Mouse (Mus musculus) heart, postnatal 0 days (tissue): ENCODE results near the gene Card14. TPM values are rescaled to one million over a fixed set of nuclear protein-coding genes. Genes with fewer than 3 reads are reported as not detected.
A peak's percentile ranks its signal among the peaks of the same experiment; 100 is the strongest.

Experiments
- ATAC-seq: fragments of 200-750 bp; cut with Nextera tagmentation; 2 replicates; pipeline ENCODE4 v1.8.0; 2017; ENCODE audit warnings: low read depth, moderate number of reproducible peaks, moderate library complexity; ENCODE audit not compliant: insufficient read depth
- DNase-seq: peaks from one replicate; pipeline ENCODE4 v3.0.0-alpha.2; 2016; ENCODE audit warnings: low spot score
- H3K27ac ChIP-seq: fragments of 300-500 bp; sonication (generic); 2 replicates; pipeline ENCODE4 v1.5.1; 2014; ENCODE audit warnings: low read depth, mild to moderate bottlenecking
- H3K27me3 ChIP-seq: fragments of 300-500 bp; sonication (generic); 2 replicates; pipeline ENCODE4 v1.6.1; 2014; ENCODE audit warnings: low read length, mixed read lengths; ENCODE audit not compliant: control insufficient read depth, insufficient read depth
- H3K36me3 ChIP-seq: fragments of 300-500 bp; sonication (generic); replicated peaks from 2 replicates; pipeline ENCODE4 v1.6.1; 2014; ENCODE audit warnings: low read length, mixed read lengths; ENCODE audit not compliant: control insufficient read depth, insufficient read depth
- H3K4me1 ChIP-seq: fragments of 300-500 bp; sonication (generic); 2 replicates; pipeline ENCODE4 v1.6.1; 2014; ENCODE audit warnings: antibody characterized with exemption; ENCODE audit not compliant: control insufficient read depth, insufficient read depth
- H3K4me2 ChIP-seq: fragments of 300-500 bp; sonication (generic); 2 replicates; pipeline ENCODE4 v1.6.1; 2014; ENCODE audit warnings: low read depth, mild to moderate bottlenecking, low read length, moderate library complexity
- H3K4me3 ChIP-seq: fragments of 300-500 bp; sonication (generic); 2 replicates; pipeline ENCODE4 v1.5.1; 2014; ENCODE audit warnings: low read depth, low read length
- H3K9ac ChIP-seq: fragments of 300-500 bp; sonication (generic); replicated peaks from 2 replicates; pipeline ENCODE4 v1.6.1; 2014; ENCODE audit warnings: low read depth, low read length, mixed read lengths
- H3K9me3 ChIP-seq: fragments of 300-500 bp; sonication (generic); replicated peaks from 2 replicates; pipeline ENCODE4 v1.6.1; 2016; ENCODE audit warnings: low read length; ENCODE audit not compliant: control insufficient read depth
- CTCF ChIP-seq: IDR thresholded peaks from 2 replicates; pipeline ENCODE4 v1.5.1; 2016; ENCODE audit warnings: antibody characterized with exemption, control low read depth, low read depth
- EP300 ChIP-seq: IDR thresholded peaks from 2 replicates; pipeline ENCODE4 v1.6.1; 2016; ENCODE audit warnings: antibody characterized with exemption, low read depth
- WGBS: fragments of 180-500 bp; shearing (Covaris S2); extraction: QIAGEN DNeasy Blood & Tissue Kit; methylation state at CpG from one replicate; pipeline ENCODE4 v1.1.7; 2014; 5-methylcytosine and 5-hydroxymethylcytosine counted together
- polyA plus RNA-seq: library from polyadenylated mRNA; unstranded; fragments of >200 nt; fragmentation: Nextera tagmentation; extraction: Ambion mirVana; gene quantifications from 2 replicates; pipeline ENCODE4 v1.2.1, GENCODE M21; 2015
- total RNA-seq: library from RNA; depleted of rRNA; stranded (reverse); fragments of >200 nt; gene quantifications from 2 replicates; pipeline ENCODE4 v1.2.3, GENCODE M21; 2014; ENCODE audit warnings: low replicate concordance

Gene Card14
- total and polyA plus RNA-seq, 2 experiments from 2014 or later, result 0.41 to 1.2 TPM

- DNase-seq (peak; percentile 21), ATAC-seq (peak; percentile 22)
- peak overlapping the region; percentile 76 for H3K27ac ChIP-seq
- H3K9me3 ChIP-seq, result no peaks in the 10 kb centered on the region
- H3K27me3 ChIP-seq, result no peaks in the 10 kb centered on the region
- TF ChIP-seq CTCF (no peak), EP300 (no peak)
- WGBS, result 38% methylated on average over 13 of the region's 13 CpGs
- H3K9ac ChIP-seq, result no peak overlapping the region
- peaks cover 16% of the 10 kb centered on the region; the same call in 1 of the 2 replicates for H3K4me1 ChIP-seq
- no peak overlapping the region for H3K4me3 ChIP-seq
- H3K36me3 ChIP-seq, result no peaks in the 10 kb centered on the region
- H3K4me2 ChIP-seq, result no peak overlapping the region
Observed at GRCm38 (mm10) chr11:119306762-119307657, 558 bp upstream of the Card14 start.

DNA sequence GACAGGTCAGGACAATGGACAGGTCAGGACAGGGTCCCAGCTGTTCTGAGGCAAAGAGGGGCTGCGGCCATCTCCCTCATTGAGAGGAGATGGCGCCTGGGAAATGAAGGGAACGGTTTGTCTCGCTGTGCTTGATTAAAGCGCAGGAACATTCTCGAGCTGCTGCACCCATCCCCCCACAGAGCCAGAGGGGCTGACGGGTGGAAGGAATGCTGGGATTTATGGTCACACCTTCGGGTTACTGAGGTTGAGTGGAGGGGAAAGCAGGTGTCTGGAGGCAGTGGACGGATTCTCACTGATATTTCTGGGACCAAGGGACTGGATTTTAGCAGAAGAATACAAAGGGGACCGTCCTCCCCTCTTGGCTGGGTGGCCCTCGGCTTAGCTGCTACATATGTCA, 348 bp downstream of the Card14 start:
- no peak for TF ChIP-seq CTCF
- no peak for TF ChIP-seq EP300
- Histone ChIP-seq H3K27me3 (no peaks in the 10 kb centered on the region), H3K4me1 (peaks cover 16% of the 10 kb centered on the region; the same call in 1 of the 2 replicates), H3K27ac (peak overlapping the region; percentile 76; the same call in 1 of the 2 replicates), H3K4me2 (no peak overlapping the region), H3K9ac (no peak overlapping the region), H3K36me3 (no peaks in the 10 kb centered on the region), H3K9me3 (no peaks in the 10 kb centered on the region), H3K4me3 (no peak overlapping the region)
- WGBS, result 29% methylated on average over 11 of the region's 11 CpGs
- ATAC-seq (no peak), DNase-seq (no peak)

GRCm38 (mm10) chr11:119310621-119311020, 3.1 kb downstream of the Card14 start:
- Histone ChIP-seq H3K9ac (no peak overlapping the region), H3K27ac (no peak overlapping the region), H3K4me1 (peaks cover 16% of the 10 kb centered on the region; the same call in 1 of the 2 replicates), H3K4me3 (no peak overlapping the region), H3K9me3 (no peaks in the 10 kb centered on the region), H3K27me3 (no peaks in the 10 kb centered on the region), H3K36me3 (no peaks in the 10 kb centered on the region), H3K4me2 (no peak overlapping the region)
- no peak for TF ChIP-seq CTCF
- TF ChIP-seq EP300, result no peak
- 25% methylated on average over 10 of the region's 10 CpGs for WGBS
- DNase-seq (no peak), ATAC-seq (no peak)

DNA sequence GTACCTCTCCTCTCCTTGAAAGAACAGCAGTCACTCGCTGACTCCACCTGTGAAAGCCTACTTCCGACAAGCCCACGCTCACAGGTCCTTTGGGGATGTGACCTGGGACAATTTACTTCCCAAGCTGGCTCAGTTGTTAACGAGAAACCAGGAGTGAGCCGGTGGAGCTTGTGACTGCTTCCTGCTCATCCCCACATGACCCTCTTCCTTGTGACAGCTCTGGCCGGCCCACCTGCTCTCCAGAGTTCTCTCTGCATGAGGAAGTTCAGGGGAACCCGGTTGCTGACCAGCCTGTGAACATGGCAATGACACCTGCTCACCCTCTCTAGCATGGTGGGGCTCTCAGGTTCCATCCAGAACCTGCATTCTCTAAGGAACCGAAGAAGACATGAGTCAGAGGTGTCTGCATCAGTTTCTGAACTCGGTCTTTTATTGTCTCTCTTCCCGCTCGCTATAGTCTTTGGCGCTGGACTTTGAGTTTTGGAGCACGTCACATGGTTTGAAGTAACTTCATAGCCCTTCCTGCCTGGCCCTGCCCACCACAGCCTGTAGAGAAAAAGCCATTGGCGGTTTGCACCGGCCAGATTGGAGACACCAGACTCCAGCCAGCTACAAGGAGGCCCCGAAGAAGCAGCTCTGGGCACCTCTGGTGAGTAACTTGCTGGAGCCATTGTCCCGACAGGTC, 6.8 kb downstream of the Card14 start:
- H3K36me3 ChIP-seq, result no peaks in the 10 kb centered on the region
- no peak for ATAC-seq
- TF ChIP-seq EP300 (no peak), CTCF (no peak)
- 73% methylated on average over 17 of the region's 17 CpGs for WGBS
- no peak overlapping the region for H3K9ac ChIP-seq
- H3K4me3 ChIP-seq, result no peak overlapping the region
- no peaks in the 10 kb centered on the region for H3K27me3 ChIP-seq
- DNase-seq, result no peak
- H3K4me1 ChIP-seq, result no peaks in the 10 kb centered on the region
- no peak overlapping the region for H3K27ac ChIP-seq
- no peaks in the 10 kb centered on the region for H3K9me3 ChIP-seq
- H3K4me2 ChIP-seq, result no peak overlapping the region

- no peak overlapping the region for H3K4me2 ChIP-seq
- TF ChIP-seq EP300, result no peak
- no peak for TF ChIP-seq CTCF
- no peaks in the 10 kb centered on the region for H3K9me3 ChIP-seq
- WGBS, result 84% methylated on average over 4 of the region's 4 CpGs
- H3K4me3 ChIP-seq, result no peak overlapping the region
- no peak for ATAC-seq
- no peaks in the 10 kb centered on the region for H3K36me3 ChIP-seq
- no peak overlapping the region for H3K27ac ChIP-seq
- H3K4me1 ChIP-seq, result no peaks in the 10 kb centered on the region
- no peak for DNase-seq
- no peaks in the 10 kb centered on the region for H3K27me3 ChIP-seq
- no peak overlapping the region for H3K9ac ChIP-seq
Observed at GRCm38 (mm10) chr11:119316720-119317119, 9.2 kb downstream of the Card14 start.
